10 mouse cellular contexts compared by ENCODE assay signal in the genomic region with DNA sequence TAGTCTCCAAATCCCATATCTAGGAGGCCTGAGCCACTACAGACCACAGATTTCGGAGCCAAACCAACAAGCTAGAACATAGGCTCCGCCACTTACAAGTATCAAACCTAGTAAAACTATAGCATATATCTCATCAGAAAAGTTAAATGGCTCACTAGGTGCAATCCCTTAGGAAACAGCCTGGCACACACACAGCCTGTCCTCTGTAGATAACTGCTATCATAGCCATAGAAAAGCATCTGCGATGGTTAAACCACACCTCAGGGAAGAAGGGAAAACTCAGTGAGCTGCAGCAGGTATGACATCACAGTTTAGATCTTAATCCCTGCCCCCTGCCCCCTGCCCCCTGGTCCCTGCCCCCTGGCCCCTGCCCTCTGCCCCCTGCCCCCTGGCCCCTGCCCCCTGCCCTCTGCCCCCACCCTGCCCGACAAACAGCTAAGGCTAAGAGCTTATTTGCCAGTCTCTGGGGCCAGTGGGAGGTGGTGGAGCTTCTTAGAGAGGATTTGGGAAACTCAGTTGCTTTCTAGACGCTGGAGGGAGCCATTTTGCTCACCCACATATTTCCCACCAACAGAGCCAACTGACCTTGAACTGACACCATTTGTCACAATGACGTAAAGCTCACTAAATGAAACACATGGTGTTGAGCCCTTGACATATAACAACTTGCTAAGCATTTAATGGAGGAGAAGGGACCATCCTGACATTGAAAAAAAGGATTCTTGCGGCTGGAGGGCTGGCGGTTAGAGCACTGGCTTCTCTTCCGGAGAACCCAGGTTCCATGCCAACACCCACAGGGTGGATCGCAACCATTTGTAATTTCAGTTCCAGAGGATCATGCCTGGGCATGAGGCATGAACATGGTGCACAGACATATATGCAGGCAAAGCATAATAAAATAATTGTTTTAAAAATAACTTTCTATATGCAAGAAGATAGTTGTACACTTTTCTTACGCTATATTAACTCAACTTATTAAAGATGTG. TPM values are rescaled to one million over a fixed set of nuclear protein-coding genes. Genes with fewer than 3 reads are reported as not detected.
DNase-seq lines count a peak whose midpoint lies in the region; ATAC-seq and TF ChIP-seq lines count a peak whose summit lies in the region.
"Had no signal": no experiment of that assay in that cellular context is flagged by ENCODE, and none has a peak within 500 bp of the region (broad histone marks: within the 10 kb centered on the region; RNA-seq: fewer than 3 reads in every experiment).

No protein-coding gene starts in this region.

- peak; percentile 50 for DNase-seq in adrenal gland, postnatal 10 days
- no peak for DNase-seq in adrenal gland, postnatal 25 days
- DNase-seq in kidney, adult 2 months = no peak
- DNase-seq in kidney, adult 18-20 months = no peak
- DNase-seq in c-Kit-negative CD71-positive TER-119-positive erythroid progenitor cells, embryonic 14.5 days (ENCODE audit: low read depth, low spot score) = peak; percentile 45
- DNase-seq in liver, embryonic 14.5 days (ENCODE audit: low read depth in 3 of 3, low spot score in 3 of 3) = peak; percentile 64 to 74 (median 66)
- no peak for DNase-seq in spleen, adult 12 weeks (ENCODE audit: low spot score)
- DNase-seq in layer of hippocampus, postnatal 14 days (ENCODE audit: low spot score in 2 of 2) = no peak
- DNase-seq: cerebellum, adult 18-20 months had no signal

- peak; percentile 93 for ATAC-seq in liver, embryonic 14.5 days (ENCODE audit: insufficient read depth)
- ATAC-seq: Patski had no signal

- peak overlapping the region; percentile 49 for H3K27ac ChIP-seq in kidney, adult 2 months (ENCODE audit: insufficient read depth, low read depth, low read length)
- peak overlapping the region; percentile 71 for H3K27ac ChIP-seq in liver, embryonic 14.5 days

- H3K36me3 ChIP-seq in kidney, adult 2 months (ENCODE audit: control insufficient read depth, insufficient read depth, low read length) = no peaks in the 10 kb centered on the region; the same call in 1 of the 2 replicates
- no peaks in the 10 kb centered on the region for H3K36me3 ChIP-seq in liver, embryonic 14.5 days (replicated peaks; ENCODE audit: control insufficient read depth, insufficient read depth, low read depth)

- H3K4me1 ChIP-seq in kidney, adult 2 months (ENCODE audit: control insufficient read depth, insufficient read depth, low read length) = peaks cover 2% of the 10 kb centered on the region
- peaks cover 21 to 23% of the 10 kb centered on the region in 2 experiments for H3K4me1 ChIP-seq in liver, embryonic 14.5 days (replicated peaks; ENCODE audit: control insufficient read depth in 2 of 2, insufficient read depth in 2 of 2, low read length in 1 of 2)

- 68% methylated on average over 11 of the region's 11 CpGs for WGBS in kidney, adult 2 months
- 61% methylated on average over 11 of the region's 11 CpGs for WGBS in liver, embryonic 14.5 days (ENCODE audit: insufficient replicate concordance)

- no peak for TF ChIP-seq CTCF in kidney, adult 2 months (conservative IDR thresholded peaks at IDR 0.05; ENCODE audit: insufficient read depth, insufficient read length, low read depth, low read length)
- no peak for TF ChIP-seq CTCF in liver, embryonic 14.5 days (IDR thresholded peaks at IDR 0.05; ENCODE audit: low read depth)

- peak overlapping the region; percentile 40 for H3K4me2 ChIP-seq in liver, embryonic 14.5 days (ENCODE audit: low read depth)

- H3K9ac ChIP-seq in liver, embryonic 14.5 days (replicated peaks) = peak overlapping the region; percentile 41; the same call in 1 of the 2 replicates

- H3K4me3 ChIP-seq in kidney, adult 2 months (ENCODE audit: insufficient read depth, low read depth, low read length) = no peak overlapping the region
- H3K4me3 ChIP-seq in liver, embryonic 14.5 days (ENCODE audit: insufficient read depth in 1 of 2, low read depth in 2 of 2, low read length in 2 of 2) = no peak overlapping the region

- no peak for TF ChIP-seq POLR2A in kidney, adult 2 months (IDR thresholded peaks at IDR 0.05; ENCODE audit: low read depth, low read length)

- H3K9me3 ChIP-seq in liver, embryonic 14.5 days (ENCODE audit: control insufficient read depth, low read length) = no peaks in the 10 kb centered on the region

- H3K27me3 ChIP-seq in kidney, adult 2 months (replicated peaks; ENCODE audit: control insufficient read depth, insufficient read depth, low read length) = no peaks in the 10 kb centered on the region
- H3K27me3 ChIP-seq in liver, embryonic 14.5 days (ENCODE audit: control insufficient read depth, insufficient read depth, low read length) = no peaks in the 10 kb centered on the region
- H3K27me3 ChIP-seq: Patski had no signal

- TF ChIP-seq EP300 in liver, embryonic 14.5 days (IDR thresholded peaks at IDR 0.05; ENCODE audit: low read depth) = peak; percentile 88

RNA-seq across cellular contexts. Expression of a gene that starts 58.3 kb away (rescaled TPM):
- 100 to 1,000 TPM; 126 to 185 TPM for total RNA-seq in adrenal gland, postnatal 10 days (2021)
- 125 and 160 TPM in 2 replicates for total RNA-seq in adrenal gland, postnatal 25 days (2021)
- polyA plus RNA-seq in kidney, adult 2 months (2012; rRNA removed) = 89.1 and 123 TPM in 2 replicates
- 38.8 and 45.7 TPM in 2 replicates for polyA plus RNA-seq in liver, embryonic 14.5 days (2012; rRNA removed)
- 37.6 and 49.6 TPM in 2 replicates for polyA plus RNA-seq in liver, embryonic 14.5 days (2014; fragmentation: Nextera tagmentation; extraction: Ambion mirVana)
- total RNA-seq in layer of hippocampus, postnatal 14 days (2021) = 10 to 100 TPM; 53.2 to 55.2 TPM

Comparison
In these comparisons a context has a peak if more than half of its experiments do, and no peak if none do; other contexts are left out.
1. DNase-seq: peak in adrenal gland, postnatal 10 days (single experiment), c-Kit-negative CD71-positive TER-119-positive erythroid progenitor cells, embryonic 14.5 days (single experiment) and liver, embryonic 14.5 days (3 of 3); none in adrenal gland, postnatal 25 days (single experiment), kidney, adult 2 months (single experiment), kidney, adult 18-20 months (single experiment), spleen, adult 12 weeks (single experiment) and layer of hippocampus, postnatal 14 days (0 of 2).